Mouse (Mus musculus): ENCODE results near the gene Chfr. TPM values are rescaled to one million over a fixed set of nuclear protein-coding genes. Genes with fewer than 3 reads are reported as not detected.

The Chfr gene
- polyA plus RNA-seq (2012; rRNA removed) = 67.2 and 69.3 TPM in 2 replicates

DNA sequence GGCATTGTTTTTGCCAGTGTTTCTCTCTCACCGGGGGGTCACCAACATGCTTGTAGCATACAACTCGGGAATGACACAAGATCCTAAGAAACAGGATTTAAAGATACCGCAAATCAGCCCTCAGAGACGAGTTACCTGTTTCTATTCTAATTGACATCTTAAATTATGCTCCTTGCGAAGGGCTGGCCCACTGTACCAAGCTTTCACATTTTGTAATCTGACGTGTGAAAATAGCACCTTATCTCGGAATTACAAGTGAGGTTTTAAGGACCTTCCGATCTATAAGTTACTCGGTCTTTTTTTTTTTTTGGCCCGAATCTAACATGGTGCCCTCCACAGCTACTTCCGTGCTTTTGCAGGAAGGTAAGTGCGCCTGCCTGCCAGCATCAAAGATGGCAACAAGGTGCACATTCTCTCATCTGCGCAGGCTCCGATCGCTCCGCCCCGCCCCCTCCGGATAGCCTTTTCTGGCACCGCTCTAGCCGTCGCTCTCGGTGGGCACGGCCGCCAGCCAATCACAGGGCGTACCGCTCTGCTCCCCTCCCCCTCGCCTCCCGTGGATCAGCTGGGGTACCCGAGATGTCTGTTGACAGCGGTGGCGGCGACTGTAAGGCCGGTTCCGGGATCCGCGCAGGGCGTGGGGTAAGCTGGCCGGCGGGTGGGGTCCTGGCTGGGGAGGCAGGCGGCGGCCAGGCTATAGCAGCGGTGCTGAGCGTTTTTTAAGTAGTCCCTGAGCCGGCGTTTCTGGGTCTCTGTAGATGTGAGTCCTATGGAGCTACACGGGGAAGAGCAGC, at the start of gene Chfr:
Gene Chfr (plus strand): TSS at position 550 of the 794 bp plus-strand sequence.

DNA sequence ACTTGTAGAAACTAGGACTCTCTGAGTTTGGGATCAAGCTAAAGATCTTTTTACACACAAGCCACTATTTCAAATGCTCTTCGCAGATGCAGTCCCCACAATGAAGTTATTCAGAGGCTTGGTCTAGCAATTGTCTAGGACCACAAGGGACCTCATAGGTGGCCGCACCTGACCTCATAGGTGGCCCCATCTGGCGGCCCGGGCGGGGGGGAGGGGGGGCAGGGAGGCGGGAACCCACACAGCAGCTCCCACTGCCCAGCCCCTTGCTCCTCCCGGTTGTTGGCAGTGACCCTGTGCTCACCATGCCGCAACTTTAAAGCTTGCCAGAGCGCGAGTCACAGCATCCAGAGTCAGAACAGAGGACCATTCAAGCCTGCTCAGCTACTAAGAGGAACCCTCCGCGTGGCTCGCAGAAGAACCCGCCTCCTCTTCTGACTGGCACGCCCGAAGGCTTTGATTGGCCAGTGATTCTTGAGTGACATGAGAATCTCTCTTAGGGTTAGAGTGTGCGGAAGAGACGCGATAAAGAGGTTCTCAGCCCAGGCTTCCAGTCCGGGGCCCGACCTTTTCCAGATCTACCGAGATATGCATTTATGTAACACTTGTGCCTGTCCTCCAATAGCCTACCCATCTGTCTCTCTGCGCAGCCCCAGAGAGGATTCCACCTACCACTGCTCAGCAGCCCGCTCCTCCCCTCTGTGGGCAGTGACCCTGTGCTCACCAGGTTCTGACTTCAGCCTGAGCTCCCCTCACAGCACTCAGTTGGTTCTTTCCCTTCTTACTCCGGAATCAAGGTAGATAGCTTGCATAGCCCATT, 41.4 kb upstream of the Chfr start, which contains the start of gene Gm35315:
Gene Gm35315 (minus strand): TSS at position 391 of the 817 bp plus-strand sequence.

DNA sequence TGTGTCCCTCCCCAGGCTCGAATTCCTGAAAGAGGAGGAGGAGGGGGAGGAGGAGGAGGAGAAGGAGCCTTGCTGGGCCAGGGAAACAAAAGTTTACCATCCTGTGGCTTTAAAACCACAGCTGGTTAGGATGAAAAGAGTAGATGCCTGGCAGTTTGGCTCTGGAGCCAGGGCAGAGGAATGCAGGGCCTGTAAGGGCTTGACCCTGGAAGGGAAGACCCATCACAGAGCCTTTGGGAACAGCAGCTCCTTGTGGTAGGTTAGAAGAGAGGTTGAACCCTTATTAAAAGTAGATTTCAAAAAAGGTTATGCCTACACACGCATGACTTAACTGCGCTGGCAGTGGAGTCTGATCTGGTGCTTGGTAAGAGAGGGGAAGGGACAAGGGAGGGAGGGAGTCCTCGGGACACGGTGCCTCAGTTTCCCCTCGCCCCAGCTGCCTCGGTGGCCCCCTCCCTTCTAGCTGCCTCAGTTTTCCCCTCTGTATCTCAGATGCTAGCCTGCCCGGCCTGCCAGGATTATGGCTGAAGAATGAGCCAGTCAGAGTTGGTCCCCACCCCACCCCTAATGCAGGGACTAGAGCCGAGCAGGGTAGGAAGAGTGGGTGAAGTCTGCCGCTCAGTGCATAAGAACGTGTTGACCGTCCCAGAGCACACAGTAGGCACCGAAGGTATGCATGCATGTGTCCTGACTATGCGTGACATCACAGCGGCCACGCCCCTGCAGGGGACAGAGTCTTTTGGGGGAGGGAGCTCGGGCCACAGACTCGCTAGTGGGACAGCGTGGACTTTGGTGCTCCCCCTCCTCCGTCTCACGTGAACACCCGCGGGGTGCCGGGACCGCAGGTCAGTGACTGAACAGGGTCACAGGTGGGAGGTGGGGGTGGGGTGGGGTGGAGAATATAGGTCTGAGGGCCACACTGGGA, 35.7 kb upstream of the Chfr start, which contains the start of gene Plcxd1:
Gene Plcxd1 (plus strand): TSS at position 314 of the 925 bp plus-strand sequence.

DNA sequence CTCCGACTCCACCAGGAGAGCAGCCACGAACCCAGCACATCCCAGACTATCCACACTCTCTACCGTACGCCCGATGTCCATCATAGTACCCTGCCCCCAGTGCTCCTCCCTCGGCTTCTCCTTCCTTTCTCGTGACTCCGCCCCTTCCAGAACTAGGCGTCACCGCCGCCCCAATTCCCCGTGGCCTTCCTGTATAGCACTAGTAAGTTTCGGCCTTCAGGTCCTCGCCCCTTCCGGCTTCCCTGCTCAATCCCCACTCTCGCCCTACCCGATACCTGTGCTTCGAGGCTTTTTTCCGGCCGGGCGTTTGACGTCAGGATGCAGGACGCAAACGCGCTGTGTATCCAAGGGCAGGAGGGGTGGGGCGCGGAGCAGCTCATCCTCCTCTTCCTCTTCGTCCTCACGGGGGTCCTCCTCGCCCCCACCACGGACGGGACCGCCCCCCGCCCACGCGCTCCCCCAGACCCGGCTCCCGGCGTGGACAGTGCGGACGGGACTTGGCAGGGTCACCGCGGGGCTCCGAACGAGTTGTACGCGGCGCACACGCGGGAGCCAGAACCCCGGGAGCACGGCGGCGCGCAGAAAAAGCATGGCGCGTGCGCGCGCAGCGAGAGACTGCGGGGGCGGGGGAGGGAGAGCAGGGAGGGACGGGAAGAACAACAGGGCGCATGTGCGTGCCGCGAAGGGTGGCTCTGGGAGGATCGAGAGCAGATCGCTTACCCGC, 27.9 kb upstream of the Chfr start, which contains the start of gene Gtpbp6:
Gene Gtpbp6 (minus strand): TSS at position 617 of the 724 bp plus-strand sequence.

DNA sequence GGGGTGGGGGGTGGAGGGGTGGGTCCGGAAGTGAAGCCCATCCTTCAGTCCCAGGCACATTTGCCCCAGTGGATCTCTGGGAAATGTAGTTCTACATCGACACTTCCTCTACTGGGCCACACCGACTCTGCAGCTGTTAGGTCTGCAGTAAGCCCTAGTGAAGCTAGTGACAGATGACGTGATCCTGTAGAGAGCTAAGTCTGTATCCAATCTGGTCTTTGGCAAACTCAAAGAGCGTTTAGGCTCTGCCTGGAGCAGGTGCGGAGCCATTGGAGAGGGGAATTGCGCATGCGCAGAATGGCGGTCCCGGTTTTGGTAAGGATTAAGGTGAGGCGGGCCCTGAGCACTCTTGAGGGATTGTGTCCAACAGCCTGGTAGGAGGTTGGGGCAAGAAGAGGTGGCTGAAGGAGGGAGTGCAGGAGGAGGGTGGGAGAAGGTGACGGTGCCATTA, 25.6 kb upstream of the Chfr start, which contains the start of gene Zfp605:
Gene Zfp605 (plus strand): TSS at position 102 of the 451 bp plus-strand sequence.

DNA sequence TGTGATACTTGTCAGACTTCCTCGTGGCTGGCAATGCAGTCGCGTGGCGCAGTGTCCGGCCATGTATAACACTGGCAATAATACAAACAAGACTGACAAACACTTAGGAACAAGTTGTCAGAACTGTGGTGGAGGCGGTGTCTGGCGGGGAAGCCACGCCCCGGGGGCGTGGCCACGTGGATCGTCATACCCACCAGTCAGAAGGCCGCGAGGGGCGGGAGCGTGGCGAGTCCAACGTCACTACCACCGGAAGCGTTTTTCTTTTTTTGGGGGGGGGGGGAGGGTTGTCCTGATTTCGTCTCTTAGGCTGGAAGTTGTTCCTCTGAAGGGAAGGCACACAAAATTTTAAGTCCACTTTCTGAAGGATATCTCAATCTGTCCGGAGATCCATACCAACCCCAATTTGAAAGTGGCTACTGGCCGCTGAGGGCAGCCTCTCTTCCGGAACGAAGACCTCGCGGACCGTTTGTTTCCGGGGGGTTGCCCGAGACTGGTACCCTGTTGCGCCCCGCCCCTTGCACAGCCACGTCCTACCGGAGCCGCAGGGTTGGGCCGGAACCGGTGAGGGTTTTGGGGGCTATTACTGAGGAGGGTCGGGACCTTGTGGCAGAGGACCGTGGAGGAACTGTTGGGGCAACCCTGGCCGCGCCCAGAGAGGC, 40.8 kb downstream of the Chfr start, which contains the start of gene Golga3:
Gene Golga3 (plus strand): TSS at position 340 of the 659 bp plus-strand sequence.

Other genes with a start within 250 kb of the Chfr start
- gene Gm15446, start 212.4 kb upstream of the Chfr start, polyA plus RNA-seq (2012; rRNA removed) = 0.66 and 0.97 TPM in 2 replicates
- gene Zfp932, start 139.3 kb upstream of the Chfr start, polyA plus RNA-seq (2012; rRNA removed) = 0.70 and 1.1 TPM in 2 replicates
- 0.06 TPM in 1 of 2 replicates, not detected in the other for gene Gm17655, start 63.3 kb upstream of the Chfr start, polyA plus RNA-seq (2012; rRNA removed)
- gene Gm35315, start 41.4 kb upstream of the Chfr start, polyA plus RNA-seq (2012; rRNA removed) = 0.06 TPM in 1 of 2 replicates, not detected in the other
- 0.22 and 0.23 TPM in 2 replicates for gene Plcxd1, start 35.9 kb upstream of the Chfr start, polyA plus RNA-seq (2012; rRNA removed)
- gene Gtpbp6, start 27.6 kb upstream of the Chfr start, polyA plus RNA-seq (2012; rRNA removed) = 122 and 143 TPM in 2 replicates
- 0.14 and 0.15 TPM in 2 replicates for gene Zfp605, start 25.8 kb upstream of the Chfr start, polyA plus RNA-seq (2012; rRNA removed)
- 12.3 and 13.0 TPM in 2 replicates for gene Golga3, start 40.9 kb downstream of the Chfr start, polyA plus RNA-seq (2012; rRNA removed)
- 6.9 and 7.4 TPM in 2 replicates for gene Ankle2, start 95.2 kb downstream of the Chfr start, polyA plus RNA-seq (2012; rRNA removed)
- gene Pgam5, start 134.1 kb downstream of the Chfr start, polyA plus RNA-seq (2012; rRNA removed) = 16.5 and 18.2 TPM in 2 replicates
- gene Pxmp2, start 150.3 kb downstream of the Chfr start, polyA plus RNA-seq (2012; rRNA removed) = 5.4 and 6.0 TPM in 2 replicates
- 3.5 and 3.6 TPM in 2 replicates for gene Pole, start 150.5 kb downstream of the Chfr start, polyA plus RNA-seq (2012; rRNA removed)
- gene P2rx2, start 207.4 kb downstream of the Chfr start, polyA plus RNA-seq (2012; rRNA removed) = 6.5 and 7.8 TPM in 2 replicates
- not detected in 2 replicates for gene Lrcol1, start 208.9 kb downstream of the Chfr start, polyA plus RNA-seq (2012; rRNA removed)

Measured in colon, adult 2 months (tissue).